Mouse (Mus musculus) erythroblast, adult 5-6 weeks (primary cell): ENCODE results near the gene Kazald1. TPM values are rescaled to one million over a fixed set of nuclear protein-coding genes. Genes with fewer than 3 reads are reported as not detected.
A peak's percentile ranks its signal among the peaks of the same experiment; 100 is the strongest.

Experiments
- ATAC-seq: replicated peaks from 2 replicates; pipeline ENCODE4 v1.8.0; 2016; ENCODE audit warnings: moderate number of reproducible peaks, mild to moderate bottlenecking, moderate TSS enrichment, inconsistent platforms; ENCODE audit not compliant: poor library complexity, low FRiP score, severe bottlenecking
- total RNA-seq, 2 experiments: library from RNA; stranded (forward) in 1 of 2; stranded (reverse) in 1 of 2; fragments of 150-400 nt in 1 of 2; fragments of 200-764, 138-1000 nt in 1 of 2; gene quantifications; 2 replicates each; pipeline versions ENCODE4 v1.2.3 to v1.2.4; 2015 to 2017; ENCODE audit warnings: low replicate concordance in 2 of 2

Gene Kazald1
- total RNA-seq, 2 experiments from 2014 or later, result not detected

DNA sequence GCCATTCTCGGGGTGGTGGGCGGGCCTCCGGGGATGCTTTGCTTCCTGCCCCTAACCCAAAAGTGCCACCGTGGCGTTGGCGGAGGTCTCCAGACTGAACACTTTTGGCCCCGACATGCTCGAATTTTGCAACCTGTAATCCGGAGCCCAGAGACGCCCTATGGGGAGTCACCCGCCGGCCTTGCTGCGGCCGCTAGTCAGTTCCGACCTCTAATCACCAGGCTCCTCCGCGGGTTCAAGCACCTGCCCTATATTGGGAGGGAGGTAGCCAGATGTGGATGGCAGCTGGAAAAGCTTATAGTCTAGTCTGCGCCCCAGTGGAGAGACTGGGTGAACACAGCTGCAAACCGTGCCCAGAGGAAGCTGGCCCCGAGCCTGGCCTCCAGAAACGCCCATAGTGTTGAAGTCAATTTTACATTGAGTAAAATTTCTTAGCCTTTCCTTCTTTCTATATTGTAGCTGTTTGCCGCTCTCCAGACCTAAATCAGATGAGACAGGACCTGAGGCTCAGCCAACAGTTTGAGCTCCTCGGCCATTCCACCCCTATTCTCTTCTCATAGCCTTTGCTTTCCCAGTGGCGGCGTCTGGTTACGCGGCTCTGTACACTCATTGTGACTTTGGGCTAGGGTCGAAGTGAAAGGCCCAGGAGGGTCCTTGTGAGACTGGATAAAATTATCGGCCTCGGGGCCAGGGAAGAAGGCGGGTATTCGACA is 438 bp downstream of the Kazald1 start:
- peak; percentile 42 for ATAC-seq

DNA sequence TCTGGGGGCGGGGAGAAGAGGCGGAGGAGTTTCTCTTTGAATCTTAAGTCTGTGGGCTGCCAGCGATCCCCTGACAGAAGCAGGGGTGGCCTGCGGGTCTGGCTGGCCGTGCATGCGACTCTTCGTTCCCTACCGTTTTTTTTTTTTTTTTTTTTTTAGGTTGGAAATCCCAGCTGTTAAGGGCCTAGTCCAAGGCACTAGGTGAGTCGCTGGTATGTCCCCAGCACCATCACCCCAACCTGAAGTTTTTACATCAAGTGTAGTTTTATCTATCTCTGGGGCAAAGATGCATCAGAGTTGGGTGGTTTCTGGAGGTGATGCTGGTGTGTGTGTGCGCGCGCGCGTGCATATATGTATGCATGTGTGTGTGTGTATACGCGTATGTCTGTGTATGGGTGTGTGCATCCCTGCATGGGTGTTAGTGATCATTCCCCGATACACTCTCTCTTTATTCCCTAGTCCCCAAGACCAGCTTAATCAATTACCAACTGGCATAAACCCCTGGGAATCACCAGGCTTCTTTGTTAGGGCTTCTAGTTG is 1.1 kb downstream of the Kazald1 start:
- no peak for ATAC-seq

DNA sequence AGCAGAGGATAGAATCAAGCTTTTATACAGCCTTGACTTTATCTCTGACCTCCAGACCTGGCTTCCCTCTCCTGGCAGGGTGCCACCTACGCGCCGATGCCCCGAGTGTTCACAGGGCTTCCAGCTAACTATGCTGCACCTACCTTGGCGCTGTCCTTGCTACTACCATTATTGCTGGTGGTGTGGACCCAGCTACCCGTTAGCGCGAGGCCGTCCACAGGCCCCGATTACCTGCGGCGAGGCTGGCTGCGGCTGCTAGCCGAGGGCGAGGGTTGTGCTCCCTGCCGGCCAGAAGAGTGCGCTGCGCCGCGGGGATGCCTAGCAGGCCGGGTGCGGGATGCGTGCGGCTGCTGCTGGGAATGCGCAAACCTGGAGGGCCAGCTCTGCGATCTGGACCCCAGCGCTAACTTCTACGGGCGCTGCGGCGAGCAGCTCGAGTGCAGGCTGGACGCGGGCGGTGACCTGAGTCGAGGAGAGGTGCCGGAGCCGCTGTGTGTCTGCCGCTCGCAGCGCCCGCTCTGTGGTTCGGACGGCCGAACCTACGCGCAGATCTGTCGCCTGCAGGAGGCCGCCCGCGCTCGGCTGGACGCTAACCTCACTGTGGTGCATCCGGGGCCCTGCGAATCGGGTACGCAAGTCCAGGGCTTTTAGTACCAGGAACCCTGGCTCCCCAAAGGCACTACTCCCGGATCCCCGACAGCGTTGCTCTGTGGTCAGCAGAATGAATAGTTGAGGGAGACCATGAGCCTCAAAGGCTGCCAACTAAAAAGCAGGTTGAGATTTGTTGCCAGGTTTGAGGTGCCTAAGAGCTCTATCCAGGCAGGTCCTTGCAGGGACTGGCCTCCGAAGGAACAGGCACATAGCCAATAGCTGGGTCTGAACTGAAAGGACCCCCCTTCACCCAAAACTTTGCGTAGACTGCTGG is 1.8 kb downstream of the Kazald1 start:
- ATAC-seq, result peak; percentile 39

DNA sequence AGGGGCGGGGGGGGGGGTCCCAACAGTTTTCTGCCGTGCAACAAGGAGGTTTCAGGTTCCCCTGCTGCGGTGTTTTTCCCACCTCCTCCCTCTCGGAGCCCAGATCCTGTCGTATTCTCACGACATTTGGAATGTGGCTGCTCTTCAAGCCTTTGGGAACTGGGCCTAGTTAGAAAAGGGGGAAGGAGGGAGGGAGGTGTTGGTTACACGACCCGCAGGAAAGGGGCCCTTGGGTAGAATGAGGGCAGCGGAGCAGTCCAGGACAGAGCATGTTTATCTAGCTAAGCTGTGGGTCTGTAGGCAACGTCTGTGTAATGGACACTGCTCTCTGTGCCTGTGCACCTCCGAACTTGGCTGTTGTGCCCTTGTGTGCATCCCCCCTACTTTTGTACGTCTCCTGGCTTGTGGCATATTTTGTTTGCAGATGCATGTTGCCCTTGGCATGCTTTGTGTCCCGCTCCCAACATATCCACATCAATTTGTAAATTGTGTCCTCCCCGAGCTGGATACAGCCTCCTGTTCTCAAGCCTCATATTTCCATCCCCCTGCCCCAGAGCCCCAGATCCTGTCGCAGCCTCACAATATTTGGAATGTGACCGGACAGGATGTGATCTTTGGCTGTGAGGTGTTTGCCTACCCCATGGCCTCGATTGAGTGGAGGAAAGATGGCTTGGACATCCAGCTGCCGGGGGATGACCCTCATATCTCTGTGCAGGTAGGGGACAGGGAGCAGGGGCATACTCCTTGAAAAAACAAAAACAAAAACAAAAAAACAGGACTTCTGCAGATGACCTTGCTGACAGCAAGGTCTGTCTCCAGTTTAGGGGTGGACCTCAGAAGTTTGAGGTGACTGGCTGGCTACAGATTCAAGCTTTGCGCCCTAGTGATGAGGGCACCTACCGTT is 3.0 kb downstream of the Kazald1 start:
- no peak for ATAC-seq

DNA sequence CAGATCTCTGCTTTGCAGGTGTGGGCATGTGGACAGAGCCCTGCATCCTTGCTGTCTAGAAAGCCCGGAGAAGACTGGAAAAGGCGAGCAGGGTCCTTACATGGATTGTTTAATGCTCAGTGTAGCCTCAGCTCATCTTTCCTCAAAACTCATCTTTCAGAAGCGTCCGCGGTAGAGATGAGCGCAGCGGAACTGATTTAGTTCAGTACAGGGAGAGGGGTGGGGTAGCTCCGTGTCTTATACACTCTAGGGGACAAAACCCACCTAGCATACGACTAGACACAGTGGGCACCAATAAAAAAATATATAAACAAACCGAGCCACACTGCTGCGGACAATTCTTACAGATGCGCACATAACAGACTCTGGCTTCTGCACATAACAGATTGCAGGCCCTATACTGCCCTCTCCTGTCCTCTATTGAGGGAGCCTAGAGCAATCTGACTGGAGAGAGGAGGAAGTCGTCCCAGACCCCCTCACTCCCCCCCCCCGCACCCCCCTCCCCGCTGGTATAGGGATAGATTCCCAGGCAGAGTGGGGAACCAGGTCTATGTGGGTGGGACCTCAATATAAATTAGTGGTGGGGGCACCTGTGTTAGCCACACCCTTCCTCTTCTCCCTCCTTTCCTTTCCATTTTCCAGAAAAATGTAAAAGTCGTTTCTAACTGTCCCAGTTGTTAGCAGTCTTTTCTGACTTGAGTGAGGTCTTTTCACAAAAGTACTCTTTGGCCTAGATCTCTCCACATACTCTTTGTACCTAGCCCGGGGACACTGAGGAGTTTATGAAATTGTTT is 4.1 kb downstream of the Kazald1 start:
- ATAC-seq, result no peak

DNA sequence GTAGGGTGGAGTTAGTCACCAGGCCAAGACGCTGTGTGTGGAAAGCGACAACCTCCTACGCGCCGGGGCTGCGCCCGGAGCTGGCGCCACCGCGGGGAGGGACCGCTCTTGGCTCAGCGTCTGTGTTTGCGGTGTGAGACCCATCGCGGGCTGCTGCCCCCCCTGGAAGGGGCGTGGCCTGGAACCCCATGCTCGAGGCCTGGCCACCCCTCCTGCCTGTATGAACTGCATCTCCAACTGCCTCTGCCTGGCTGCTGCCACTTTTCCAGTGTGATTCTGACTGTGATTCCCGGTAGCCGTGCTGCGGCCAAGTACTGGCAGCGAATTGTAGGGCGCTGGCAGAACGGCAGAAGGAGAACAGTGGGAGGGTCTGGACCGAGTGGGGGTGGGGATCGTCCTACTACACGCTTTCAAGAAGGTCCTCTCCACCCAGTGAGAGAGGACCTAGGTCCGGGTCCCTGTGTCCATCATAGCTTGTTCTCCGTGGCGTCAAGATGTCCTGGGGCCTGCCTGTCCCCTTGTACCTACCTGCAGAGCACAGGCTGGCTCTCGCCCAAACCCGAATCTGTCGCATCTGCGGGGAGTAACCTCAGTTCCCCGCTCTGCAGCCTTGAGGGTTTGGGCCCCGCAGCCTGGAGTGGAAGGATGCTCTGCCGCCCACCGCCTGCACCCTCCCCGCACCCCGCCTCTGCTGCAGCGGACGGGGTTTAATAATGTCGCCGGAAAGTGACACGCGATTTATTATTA is 4.9 kb downstream of the Kazald1 start:
- no peak for ATAC-seq

DNA sequence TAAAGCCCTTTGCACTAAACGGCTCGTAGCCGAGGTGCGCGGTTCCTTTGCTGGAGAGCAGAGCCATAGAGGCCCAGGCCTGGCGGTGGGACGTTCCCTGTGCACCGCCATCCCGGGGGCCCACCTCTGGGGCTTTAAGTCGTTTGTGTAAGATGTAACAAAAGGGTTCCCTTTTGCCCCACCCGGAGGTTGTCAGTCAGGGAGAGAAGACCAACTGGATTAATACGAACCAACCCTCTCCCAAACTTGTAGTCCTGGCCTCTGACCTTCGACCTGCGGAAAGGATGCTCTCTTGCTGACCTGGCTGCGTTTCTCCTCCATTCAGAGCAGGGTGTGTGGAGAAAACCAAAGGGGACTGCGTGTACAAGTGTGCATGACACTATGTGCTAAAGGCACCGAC is 5.7 kb downstream of the Kazald1 start:
- no peak for ATAC-seq

DNA sequence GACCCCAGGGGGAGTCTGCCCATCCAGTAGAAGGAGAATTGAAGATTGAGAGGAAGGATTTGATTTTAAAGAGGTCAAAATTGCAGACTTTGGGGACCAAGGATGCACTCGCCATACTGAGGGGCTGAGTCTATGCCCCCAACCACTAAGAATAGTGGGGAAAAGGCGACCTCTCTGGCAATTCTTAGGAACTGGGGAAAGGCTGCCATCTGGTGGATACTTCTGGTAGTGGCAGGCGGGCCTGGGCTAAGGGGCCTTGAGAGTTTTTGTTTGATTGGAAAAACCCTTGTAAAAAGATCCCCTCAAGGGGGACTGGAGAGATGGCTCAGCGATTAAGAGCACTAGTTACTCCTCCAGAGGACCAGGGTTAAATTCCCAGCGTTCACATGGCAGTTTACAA is 6.2 kb downstream of the Kazald1 start:
- no peak for ATAC-seq

DNA sequence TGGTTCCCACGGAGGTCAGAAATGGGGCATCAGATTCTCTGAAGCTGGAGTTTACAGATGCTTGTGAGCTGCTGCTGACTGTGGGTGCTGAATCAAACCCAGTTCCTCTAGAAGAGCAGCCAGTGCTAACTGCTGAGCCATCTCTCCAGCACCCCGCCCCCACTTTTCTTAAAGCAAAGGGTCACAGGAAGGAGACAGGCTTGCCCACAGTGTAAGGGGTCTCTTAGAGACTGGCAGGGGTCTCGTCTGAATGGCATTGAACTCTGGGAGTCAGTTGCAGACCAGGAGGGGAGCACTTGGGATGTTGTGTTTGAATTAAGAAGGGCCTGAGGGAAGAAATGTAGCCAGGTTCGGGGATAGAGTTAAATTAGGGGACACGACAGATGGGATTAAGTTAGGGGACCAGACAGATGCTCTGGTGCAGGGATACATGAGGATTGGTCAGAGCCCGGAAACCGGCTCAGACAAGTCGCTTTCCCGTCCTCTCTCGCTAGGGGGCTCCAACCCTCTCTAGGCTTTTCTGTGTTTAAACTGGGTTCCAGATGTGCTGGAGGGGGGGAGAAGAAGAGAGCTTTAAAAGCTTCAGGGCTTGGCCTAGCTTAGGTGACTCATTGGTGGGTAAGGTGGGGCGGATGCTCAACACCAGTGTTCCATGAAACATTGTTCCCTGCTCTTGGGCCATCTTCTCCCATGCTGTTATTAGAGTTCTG is 7.0 kb downstream of the Kazald1 start:
- ATAC-seq, result no peak

DNA sequence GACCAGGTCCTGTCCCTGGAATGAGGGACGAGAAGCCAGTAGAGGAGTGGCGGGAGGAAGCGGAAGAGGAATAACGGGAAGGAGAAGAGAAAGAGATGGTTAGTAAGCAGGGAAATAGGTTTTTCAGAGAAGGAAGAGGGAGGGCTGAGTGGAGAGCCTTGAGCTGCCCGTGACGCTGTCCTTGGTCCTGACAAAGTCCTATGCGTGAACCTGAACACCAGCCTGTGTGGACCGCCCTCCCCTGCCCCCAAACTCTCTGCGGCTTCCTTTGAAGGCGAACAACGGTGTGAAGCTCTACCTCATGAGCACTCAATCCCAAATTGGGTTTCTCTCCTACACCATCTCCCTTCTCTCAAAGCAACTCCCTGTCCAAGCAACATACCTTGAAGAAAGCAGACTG is 22.8 kb downstream of the Kazald1 start:
- ATAC-seq, result no peak

DNA sequence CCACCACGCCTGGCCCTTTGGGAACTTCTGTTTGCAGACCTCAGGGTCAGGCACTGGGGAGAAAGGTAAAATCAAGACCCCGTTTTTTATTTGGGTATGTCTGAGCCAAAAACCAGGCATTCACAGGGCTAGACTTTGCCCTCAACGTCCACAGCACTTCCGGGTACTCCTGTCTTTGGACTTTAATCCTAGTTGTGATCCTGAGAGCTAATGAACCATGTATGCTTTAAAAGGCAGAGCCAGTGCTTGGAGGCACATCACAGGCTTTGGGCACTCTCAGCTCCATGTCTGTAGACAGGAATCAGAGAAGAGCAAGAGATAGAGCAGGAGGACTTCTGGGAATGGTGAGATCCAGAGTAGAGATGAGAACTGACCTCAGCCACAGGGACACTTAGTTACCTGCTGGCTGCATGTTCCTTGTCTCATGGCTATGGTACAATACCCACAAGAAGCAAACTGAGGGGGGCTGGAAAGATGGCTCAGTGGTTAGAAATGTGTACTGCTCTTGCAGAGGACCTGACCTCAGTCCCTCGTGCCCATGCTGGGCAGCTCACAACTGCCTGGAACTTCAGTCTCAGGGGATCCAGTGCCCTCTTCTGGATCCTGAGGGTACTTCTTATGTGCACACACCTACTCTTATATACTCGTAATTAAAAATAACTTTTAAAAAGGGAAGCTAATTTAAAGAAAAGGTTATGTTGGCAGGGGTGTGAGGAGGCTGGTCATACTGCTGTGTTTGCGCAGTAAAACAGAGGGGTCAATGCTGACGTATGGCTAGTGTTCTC is 25.6 kb downstream of the Kazald1 start:
- no peak for ATAC-seq

DNA sequence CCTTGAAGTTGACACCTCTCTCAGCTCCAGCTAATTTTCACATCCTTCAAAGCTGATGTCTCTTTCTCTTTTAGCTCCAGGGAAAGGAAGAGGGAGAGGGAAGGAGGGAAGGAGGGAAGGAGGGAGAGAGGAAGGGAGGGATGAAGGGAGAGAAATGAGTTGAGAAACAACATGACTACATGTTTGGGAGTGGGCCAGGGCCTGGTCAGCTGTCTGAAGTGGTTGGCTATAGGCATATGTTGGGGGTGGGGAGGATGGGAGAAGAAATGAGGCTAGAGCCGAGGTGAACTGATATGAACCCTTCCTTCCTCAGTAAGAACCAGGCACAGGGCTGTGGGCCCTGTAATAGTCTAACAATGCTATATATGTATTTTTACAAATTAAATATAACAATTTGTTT is 30.6 kb downstream of the Kazald1 start:
- no peak for ATAC-seq

DNA sequence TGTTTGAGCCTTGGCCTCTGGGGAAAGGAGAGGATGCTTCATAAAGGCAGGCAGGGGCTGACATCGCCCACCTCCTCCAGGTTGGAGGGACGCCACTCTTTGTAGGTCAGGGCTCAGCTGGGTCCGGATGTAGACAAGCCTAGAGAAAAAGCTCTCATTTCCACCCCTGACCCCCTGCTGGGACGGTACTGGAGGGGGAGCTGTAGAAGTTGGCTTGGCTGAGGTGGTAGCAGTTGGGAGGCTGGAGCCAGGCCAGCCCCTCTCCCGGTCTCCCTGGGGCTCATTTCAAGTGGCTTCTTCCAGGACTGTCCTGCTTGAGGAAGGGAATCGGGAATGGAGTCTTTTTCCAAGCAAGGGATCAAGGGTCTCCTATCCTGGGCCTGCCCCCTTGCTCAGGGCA is 31.6 kb downstream of the Kazald1 start:
- no peak for ATAC-seq

DNA sequence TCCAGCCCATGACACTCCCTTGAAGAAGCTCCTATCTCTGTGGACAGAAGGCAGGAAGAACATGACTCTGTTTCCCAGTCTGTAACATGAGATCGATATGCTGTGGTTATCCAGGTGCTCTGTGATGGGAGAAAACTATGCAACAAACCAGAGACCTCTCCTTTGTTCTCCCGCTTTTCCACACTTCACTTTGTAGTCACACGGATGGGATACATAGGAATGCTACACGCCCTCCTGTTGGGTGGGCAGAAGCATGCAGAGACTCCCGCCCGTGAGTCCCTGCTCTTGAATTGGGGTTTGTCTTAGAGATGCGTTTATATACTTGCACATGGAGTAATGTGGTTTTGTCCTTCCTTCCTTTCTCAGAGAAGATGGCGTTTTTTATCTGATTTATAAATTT is 35.6 kb downstream of the Kazald1 start:
- ATAC-seq, result no peak

DNA sequence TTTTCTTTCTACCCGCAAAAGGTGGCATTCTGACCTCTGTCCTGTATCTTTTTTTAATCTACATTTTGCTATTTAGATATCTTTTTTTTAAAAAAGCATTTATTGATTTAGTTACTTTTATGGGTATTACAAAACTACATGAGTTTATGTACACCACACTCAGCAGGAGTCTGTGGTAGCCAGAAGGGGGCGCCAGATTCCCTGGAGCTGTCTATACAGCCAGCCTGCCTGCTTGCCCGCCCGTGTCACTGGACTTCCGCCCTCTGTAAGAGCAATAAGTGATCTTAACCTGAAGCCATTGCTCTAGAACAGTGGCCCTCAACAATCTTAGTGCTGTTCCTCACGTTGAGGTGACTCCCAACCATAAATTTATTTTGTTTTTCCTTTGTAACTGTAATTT is 37.4 kb downstream of the Kazald1 start:
- ATAC-seq, result no peak

DNA sequence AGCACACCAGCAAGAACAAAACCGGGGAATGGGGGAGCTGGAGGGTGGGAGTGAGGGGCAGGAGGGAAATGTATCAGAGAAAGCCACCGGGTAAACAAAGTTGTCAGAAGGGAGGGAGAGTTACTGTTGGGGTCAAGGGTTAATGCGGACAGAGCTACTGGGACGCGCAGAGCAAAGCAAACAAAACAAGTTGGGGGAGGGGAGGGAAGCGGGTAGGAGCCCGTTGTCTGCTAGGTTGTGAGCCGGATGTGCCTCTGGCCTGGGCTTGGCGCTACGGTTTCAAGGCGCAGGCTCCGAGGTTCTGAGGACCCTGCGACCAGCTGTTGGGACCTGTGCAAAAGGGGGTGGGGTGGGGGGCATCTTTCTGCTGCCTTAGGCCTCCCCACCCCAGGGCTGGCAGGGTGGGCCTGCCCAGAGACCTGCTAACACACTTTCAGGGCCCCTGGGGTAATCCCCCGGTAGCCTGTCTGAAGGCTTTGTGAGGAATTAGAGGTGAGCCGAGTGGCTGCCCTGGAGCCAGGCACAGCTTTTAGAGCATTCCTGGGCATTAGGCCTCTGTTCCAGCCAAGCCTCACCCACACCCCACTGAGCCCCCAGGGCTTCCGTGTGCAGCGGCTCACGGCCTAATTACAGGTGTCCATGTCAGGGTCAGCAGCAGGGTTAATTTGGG is 38.9 kb downstream of the Kazald1 start:
- no peak for ATAC-seq

DNA sequence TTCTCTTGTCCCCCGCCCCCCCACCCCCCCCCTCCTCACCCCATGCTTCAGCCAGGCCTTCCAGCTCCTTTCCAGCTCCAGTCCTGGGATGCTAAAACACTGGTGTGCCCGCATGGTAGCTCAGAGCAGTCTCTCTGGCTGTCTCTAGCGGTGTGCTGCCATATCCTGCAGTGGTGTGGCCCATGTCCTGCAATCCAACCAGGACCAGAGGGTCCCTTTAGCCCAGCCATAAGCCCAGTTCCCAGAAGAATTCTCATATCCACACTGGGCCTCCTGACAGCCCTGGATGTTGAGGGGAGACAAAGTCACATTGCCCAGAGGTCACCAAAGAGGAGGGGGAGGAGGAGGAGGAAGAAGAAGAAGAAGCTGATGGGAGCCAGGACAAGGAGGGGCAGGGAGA is 39.7 kb downstream of the Kazald1 start:
- ATAC-seq, result no peak
